Mouse (Mus musculus) kidney, adult 2 months (tissue): ENCODE data around the gene Dtnb.

Source experiments
- CTCF ChIP-seq: fragments of 200-500 bp; conservative IDR thresholded peaks from 2 replicates; pipeline ENCODE4 v1.5.1; 2011; ENCODE audit warnings: low read depth, mild to moderate bottlenecking, control low read depth, low read length, moderate library complexity, mixed read lengths; ENCODE audit not compliant: insufficient read depth, insufficient read length
- POLR2A ChIP-seq: fragments of 200-500 bp; IDR thresholded peaks from one replicate; pipeline ENCODE4 v1.6.1; 2011; ENCODE audit warnings: low read depth, low read length, control low read depth

GRCm38 (mm10) chr12:3568461-3568991 lies 3.7 kb upstream of the Dtnb start:
- TF ChIP-seq POLR2A (no peak), CTCF (no peak)
